Mouse (Mus musculus): Measurements from ENCODE around the gene Sf3a2. TPM values are rescaled to one million over a fixed set of nuclear protein-coding genes. Genes with fewer than 3 reads are reported as not detected.
"Not testable (repeated sequence)": the region's sequence is repeated elsewhere in the genome, so short reads cannot be mapped to it uniquely, and the experiment has no call there.

Sf3a2 gene
- polyA plus RNA-seq, 1 experiment from 2014 or later = 65.3 TPM

DNA sequence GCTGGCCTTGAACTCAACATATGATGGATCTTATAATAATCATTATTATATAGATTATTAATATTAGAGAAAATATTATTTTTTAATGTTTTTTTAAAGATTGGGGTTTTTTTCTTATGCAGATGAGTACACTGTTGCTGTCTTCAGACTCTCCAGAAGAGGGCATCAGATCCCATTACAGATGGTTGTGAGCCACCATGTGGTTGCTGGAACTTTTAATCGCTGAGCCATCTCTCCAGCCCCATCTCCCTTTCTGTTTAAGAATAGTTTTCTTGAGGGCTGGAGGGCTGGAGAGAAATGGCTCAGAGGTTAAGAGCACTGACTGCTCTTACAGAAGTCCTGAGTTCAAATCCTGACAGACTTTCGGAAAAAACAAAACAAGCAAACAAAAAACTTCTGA is 24.0 kb downstream of the Sf3a2 start:
- Histone ChIP-seq H3K9me3 (replicated peaks) (no peaks in the 10 kb centered on the region), H3K27me3 (no peaks in the 10 kb centered on the region), H3K4me3 (no peak overlapping the region), H3K27ac (no peak overlapping the region), H3K36me3 (no peaks in the 10 kb centered on the region), H3K4me2 (replicated peaks) (no peak overlapping the region), H3K4me1 (0 out of 2 replicates have a peak, but pooled peaks cover 2% of the 10 kb centered on the region), H3K9ac (no peak overlapping the region)
- ATAC-seq (ENCODE audit: low FRiP score) = no peak
- 41% methylated on average over 2 of the region's 2 CpGs for WGBS

DNA sequence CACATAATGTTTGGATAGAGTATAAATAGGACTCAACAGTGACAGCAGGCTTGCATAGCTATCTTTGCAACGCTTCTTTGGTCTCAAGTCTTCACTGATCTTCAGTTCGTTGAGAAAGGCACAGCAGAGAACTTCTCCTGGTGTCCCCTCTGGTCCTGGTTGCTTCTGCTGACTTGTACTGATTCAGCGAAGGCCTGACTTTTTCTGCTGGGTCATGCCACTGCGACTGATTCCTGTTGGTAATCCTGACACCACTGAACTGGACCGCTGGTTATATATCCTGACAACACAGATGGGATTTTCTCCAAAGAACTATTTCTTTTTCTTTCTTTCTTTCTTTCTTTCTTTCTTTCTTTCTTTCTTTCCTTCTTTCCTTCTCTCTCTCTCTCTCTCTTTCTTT is 24.5 kb downstream of the Sf3a2 start:
- H3K27me3 ChIP-seq = no peaks in the 10 kb centered on the region
- H3K9me3 ChIP-seq (replicated peaks) = no peaks in the 10 kb centered on the region
- no peak overlapping the region for H3K9ac ChIP-seq
- H3K36me3 ChIP-seq = no peaks in the 10 kb centered on the region
- no peak for ATAC-seq (ENCODE audit: low FRiP score)
- H3K4me2 ChIP-seq (replicated peaks) = no peak overlapping the region
- no peak overlapping the region for H3K27ac ChIP-seq
- peaks cover 4% of the 10 kb centered on the region for H3K4me1 ChIP-seq
- 81% methylated on average over 5 of the region's 5 CpGs for WGBS
- no peak overlapping the region for H3K4me3 ChIP-seq

DNA sequence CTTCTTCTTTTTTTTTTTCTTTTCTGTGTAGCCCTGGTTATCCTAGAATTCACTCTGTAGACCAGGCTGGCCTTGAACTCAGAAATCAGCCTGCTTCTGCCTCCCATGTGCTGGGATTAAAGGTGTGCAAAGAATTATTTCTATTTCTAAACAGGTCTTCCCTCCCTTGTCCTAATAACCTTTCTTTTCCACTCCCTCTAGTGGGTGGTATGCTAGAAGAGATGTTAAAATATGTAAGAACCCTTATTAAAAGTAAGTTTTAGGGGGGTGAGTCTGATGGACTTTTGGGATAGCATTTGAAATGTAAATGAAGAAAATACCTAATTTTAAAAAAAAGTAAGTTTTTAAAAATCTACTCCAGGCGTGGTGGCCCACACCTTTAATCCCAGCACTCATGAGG is 25.3 kb downstream of the Sf3a2 start:
- Histone ChIP-seq H3K4me3 (no peak overlapping the region), H3K4me2 (replicated peaks) (no peak overlapping the region), H3K9ac (no peak overlapping the region), H3K9me3 (replicated peaks) (no peaks in the 10 kb centered on the region), H3K36me3 (no peaks in the 10 kb centered on the region), H3K27ac (no peak overlapping the region), H3K27me3 (no peaks in the 10 kb centered on the region), H3K4me1 (peaks cover 11% of the 10 kb centered on the region)
- WGBS = 97% methylated on average over 1 of the region's 1 CpGs
- no peak for ATAC-seq (ENCODE audit: low FRiP score)

DNA sequence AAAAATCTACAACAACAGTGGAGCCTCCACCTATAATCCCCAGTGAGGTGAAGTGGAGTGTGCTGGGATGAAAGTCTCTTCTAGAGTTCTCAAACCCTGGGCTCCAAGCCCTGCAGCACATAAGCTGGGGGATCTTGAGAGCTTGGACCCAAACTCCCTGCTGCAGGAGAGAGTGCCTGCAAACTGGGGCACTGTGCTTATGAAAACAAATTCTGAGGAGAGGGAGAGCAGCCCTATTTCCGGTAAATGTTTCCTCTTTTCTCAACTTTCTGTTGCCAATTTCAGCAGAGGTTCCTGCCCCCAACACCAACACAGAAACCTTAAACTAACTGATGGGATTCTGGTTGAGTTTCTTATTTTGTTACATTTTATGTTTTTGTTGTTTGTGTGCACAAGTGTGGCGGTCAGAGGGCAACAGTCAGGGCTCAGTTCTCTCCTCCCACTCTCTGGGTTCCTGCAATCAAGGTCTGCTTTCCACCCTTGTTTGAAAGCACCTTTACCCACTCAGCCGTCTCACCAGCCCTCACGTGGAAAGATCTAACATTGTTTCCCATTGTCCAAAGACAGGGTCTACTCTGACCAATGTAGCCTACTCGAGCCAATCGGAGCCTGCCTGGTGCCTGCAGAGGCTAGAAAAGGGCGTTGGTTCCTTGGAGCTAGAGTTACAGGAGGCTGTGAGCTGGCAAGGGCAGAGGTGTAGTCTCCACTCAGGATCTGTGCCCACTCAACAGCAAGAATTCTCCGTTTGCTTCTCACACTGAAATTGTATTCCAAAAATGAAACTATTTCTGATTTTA is 26.0 kb downstream of the Sf3a2 start:
- Histone ChIP-seq H3K9ac (no peak overlapping the region), H3K4me1 (peaks cover 15% of the 10 kb centered on the region), H3K4me2 (replicated peaks) (no peak overlapping the region), H3K4me3 (no peak overlapping the region), H3K36me3 (peaks cover 4% of the 10 kb centered on the region), H3K9me3 (replicated peaks) (no peaks in the 10 kb centered on the region), H3K27ac (no peak overlapping the region), H3K27me3 (no peaks in the 10 kb centered on the region)
- ATAC-seq (ENCODE audit: low FRiP score) = no peak
- WGBS = 64% methylated on average over 8 of the region's 8 CpGs

DNA sequence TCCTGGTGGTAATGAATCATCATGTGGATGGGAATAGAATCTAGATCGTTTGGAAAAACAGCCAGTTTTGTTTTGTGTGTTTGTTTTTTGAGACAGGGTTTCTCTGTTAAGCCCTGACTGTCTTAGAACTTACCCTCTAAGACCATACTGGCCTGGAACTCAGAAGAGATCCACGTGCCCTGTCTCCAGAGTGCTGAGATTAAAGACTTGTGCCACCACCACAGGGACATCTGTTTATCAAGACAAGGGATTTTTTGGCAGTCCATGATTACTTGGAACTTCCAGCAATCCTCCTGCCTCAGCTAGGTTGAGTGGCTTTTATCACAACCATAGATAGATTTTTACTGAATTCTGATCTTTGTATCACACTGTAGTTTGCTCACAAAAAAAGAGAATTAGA is 26.8 kb downstream of the Sf3a2 start:
- ATAC-seq (ENCODE audit: low FRiP score) = no peak

DNA sequence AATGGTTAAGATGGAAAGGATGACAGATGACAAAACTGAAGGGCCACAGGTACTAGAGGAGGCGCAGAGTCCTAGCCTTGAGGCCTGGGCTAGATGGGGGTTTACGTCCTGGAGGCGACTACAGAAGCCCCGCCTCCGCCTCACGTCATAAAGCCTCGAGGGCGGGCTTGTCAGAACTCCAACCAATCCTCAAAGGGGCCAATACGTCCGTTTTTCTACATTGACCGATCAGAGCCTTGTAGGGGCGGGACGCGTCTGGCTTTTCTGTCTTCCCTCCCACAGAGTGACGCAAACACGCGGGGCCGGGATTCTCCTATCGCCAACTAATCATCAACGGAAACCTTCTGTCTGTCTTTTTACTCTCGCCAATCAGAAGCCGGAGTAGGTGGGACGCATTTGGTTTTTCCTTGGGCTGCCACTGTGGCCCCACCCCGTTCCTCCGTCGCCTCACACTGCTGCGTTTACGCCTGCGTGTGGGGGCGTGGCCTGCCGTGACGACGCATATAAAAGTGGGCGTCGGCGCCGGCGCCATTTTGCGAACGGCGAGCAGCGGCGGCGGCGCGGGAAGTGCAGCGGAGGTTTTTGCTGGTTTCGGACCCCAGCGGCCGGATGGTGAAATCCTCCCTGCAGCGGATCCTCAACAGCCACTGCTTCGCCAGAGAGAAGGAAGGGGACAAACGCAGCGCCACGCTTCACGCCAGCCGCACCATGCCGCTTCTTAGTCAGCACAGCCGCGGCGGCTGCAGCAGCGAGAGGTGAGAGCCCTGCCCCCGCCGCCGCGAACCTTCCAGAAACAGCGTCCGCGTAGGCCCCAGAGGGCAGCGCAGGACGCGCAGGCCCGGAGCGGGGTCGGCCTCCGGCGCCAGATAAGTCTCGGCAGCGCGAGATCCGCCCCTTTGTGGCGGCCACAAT is 28.4 kb downstream of the Sf3a2 start, which contains the start of gene Oaz1:
Gene Oaz1 (plus strand): TSS at position 506 of the 912 bp plus-strand sequence.
- peak within 1 kb of the TSS; percentile 87 for H3K4me2 ChIP-seq (replicated peaks)
- H3K4me1 ChIP-seq = peaks cover 37% of the 10 kb centered on the region
- H3K9ac ChIP-seq = peak within 1 kb of the TSS; percentile 92
- under 1% methylated on average over 81 of the region's 82 CpGs for WGBS
- peak; percentile 98 for ATAC-seq (ENCODE audit: low FRiP score)
- H3K27me3 ChIP-seq = no peaks in the 10 kb centered on the region
- peak within 1 kb of the TSS; percentile 91 for H3K27ac ChIP-seq
- peak within 1 kb of the TSS; percentile 86 for H3K4me3 ChIP-seq
- H3K9me3 ChIP-seq (replicated peaks) = no peaks in the 10 kb centered on the region
- H3K36me3 ChIP-seq = peaks cover 22% of the 10 kb centered on the region

More for the DNA sequence above, 26.8 kb downstream of the Sf3a2 start:
- no peak overlapping the region for H3K9ac ChIP-seq
- no peaks in the 10 kb centered on the region for H3K27me3 ChIP-seq
- WGBS = 81% methylated on average over 2 of the region's 2 CpGs
- no peak overlapping the region for H3K4me3 ChIP-seq
- peaks cover 22% of the 10 kb centered on the region for H3K4me1 ChIP-seq
- H3K27ac ChIP-seq = no peak overlapping the region
- H3K4me2 ChIP-seq (replicated peaks) = no peak overlapping the region
- no peaks in the 10 kb centered on the region for H3K9me3 ChIP-seq (replicated peaks)
- peaks cover 11% of the 10 kb centered on the region for H3K36me3 ChIP-seq

DNA sequence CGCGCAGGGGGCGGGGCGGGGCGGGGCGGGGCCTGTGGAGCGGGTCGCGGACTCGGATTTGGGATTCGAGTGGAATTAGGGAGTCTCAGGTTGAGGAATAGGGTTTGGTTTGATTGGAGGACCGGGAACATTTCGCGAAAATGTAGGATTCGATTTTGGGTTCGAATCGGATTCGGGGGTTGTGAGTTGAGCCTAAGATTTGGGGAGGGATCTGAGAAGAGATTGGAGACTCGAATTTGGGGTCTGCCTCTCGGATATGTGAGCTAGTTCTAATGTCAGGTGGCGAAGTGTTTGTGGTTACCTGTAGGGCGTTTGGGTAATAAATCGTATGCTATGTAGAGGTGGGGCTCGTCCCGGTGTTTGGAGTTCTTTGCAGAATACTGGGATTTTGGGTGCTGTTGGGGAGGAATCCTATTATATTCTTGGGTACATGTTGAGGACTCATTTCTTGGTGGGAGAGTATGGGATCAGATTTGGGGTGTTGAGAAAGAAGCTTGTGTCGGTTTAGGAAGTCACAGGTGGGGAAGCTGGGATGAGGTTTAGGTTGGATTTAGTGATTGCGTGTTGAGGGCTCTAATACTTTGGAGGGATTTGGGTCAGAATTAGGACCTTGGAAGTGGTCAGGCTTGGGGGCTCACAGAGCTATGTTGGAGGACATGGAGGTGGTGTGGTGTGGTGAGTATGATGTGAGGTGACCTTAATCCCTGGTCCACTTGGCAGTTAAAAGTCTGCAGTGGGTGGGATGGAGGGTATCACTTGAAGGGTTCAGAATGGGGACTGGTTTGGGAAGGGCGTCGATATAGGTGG is 29.3 kb downstream of the Sf3a2 start:
- ATAC-seq (ENCODE audit: low FRiP score) = no peak
- peaks cover 37% of the 10 kb centered on the region for H3K4me1 ChIP-seq
- WGBS = 9% methylated on average over 28 of the region's 29 CpGs

DNA sequence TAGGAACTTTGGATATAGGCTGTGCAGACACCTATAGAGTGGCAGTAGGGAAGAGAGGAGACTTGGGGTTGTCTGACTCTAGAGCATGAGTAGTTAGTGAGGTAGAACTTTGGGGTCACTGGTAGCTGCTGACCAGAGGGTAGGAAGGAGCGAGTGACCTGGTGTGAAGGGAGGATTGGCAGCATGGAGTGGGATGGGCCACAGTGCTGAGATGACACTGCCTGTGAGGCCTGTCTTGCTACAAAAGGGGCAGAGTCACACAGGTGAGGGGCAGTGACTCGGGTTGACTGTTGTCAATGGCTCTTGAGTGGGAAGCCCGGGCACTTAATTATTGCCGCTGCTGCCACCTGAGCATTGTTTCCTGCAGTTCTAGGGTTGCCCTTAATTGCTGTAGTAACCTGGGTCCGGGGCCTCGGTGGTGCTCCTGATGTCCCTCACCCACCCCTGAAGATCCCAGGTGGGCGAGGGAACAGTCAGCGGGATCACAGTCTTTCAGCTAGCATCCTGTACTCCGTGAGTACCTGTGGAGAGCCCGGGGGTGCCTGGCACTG is 29.9 kb downstream of the Sf3a2 start:
- Histone ChIP-seq H3K27me3 (peaks cover under 1% of the 10 kb centered on the region; the same call in 1 of the 2 replicates), H3K36me3 (peaks cover 22% of the 10 kb centered on the region), H3K4me2 (replicated peaks) (peak overlapping the region; percentile 87), H3K4me3 (peak overlapping the region; percentile 86), H3K4me1 (peaks cover 40% of the 10 kb centered on the region), H3K9me3 (replicated peaks) (no peaks in the 10 kb centered on the region), H3K9ac (peak overlapping the region; percentile 92), H3K27ac (no peak overlapping the region)
- no peak for ATAC-seq (ENCODE audit: low FRiP score)
- WGBS = 85% methylated on average over 10 of the region's 10 CpGs

More for the DNA sequence above, 29.3 kb downstream of the Sf3a2 start:
- peak overlapping the region; percentile 86 for H3K4me3 ChIP-seq
- H3K4me2 ChIP-seq (replicated peaks) = peak overlapping the region; percentile 87
- no peaks in the 10 kb centered on the region for H3K27me3 ChIP-seq
- H3K9ac ChIP-seq = peak overlapping the region; percentile 92
- peaks cover 22% of the 10 kb centered on the region for H3K36me3 ChIP-seq
- H3K27ac ChIP-seq = peak overlapping the region; percentile 91
- no peaks in the 10 kb centered on the region for H3K9me3 ChIP-seq (replicated peaks)

DNA sequence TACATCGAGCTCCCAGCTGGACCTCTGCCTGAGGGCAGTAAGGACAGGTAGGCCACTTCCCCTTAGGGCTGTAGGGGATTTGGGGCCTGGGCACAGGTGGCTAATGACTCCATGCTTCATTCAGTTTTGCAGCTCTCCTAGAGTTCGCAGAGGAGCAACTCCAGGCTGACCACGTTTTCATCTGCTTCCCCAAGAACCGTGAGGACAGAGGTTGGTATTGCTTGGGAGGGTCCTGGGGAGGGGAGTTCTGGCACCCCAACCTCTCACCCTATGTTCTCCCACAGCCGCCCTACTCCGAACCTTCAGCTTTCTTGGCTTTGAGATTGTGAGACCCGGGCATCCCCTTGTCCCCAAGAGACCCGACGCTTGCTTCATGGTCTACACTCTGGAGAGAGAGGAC is 30.6 kb downstream of the Sf3a2 start:
- H3K4me1 ChIP-seq = peaks cover 40% of the 10 kb centered on the region
- H3K36me3 ChIP-seq = peaks cover 22% of the 10 kb centered on the region
- WGBS = 88% methylated on average over 8 of the region's 9 CpGs
- H3K4me3 ChIP-seq; H3K9me3 ChIP-seq (replicated peaks); H3K27ac ChIP-seq; ATAC-seq (ENCODE audit: low FRiP score); H3K27me3 ChIP-seq: not testable (repeated sequence)
- H3K9ac ChIP-seq = peak overlapping the region; percentile 92; the same call in 1 of the 2 replicates
- peak overlapping the region; percentile 87 for H3K4me2 ChIP-seq (replicated peaks)

DNA sequence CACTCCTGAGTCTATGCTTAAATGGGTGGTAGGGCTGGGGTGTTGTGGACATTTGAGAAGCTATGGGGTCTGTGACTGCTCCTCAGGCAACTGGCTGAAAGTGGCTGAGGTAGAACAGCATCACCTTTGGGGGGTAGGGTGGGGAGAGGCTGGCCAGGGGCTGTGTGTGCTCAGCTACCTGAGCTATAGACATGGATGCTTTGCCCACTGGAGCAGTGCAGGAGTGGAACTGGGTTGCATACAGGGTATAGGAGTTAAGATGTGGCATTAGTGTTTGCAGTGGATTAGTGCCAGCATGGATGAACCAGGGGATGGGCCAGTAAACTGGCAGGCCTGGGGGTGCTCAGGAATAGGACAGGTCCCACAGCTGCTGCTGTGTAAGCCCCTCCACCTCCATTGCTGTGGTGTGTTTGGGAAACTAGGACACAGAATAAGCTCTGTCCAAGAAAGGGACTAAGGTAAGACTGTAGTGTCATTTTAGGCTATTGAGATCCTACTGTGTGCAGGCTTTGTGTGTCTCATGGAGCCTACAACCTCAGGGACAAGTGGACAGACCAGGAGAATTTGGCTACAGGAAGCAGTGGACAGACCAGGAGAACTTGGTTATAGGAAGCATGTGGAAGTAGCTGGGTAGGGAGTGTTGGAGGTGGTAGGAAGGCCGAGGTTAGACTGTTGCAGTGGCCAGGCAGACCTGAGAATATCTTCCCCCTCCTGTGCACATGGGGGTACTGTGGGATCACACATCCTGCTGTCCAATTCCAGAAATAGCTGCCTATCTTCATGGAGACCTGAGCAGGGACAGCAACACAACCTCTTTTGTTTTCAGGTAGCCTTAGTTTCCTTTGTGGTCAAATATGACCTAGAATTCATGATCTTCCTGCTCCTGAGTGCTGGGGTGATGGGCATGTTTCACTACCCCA is 31.6 kb downstream of the Sf3a2 start:
- Histone ChIP-seq H3K36me3 (peaks cover 22% of the 10 kb centered on the region), H3K4me2 (replicated peaks) (no peak overlapping the region), H3K4me3 (no peak overlapping the region), H3K4me1 (peaks cover 40% of the 10 kb centered on the region), H3K9ac (no peak overlapping the region), H3K9me3 (replicated peaks) (no peaks in the 10 kb centered on the region), H3K27ac (no peak overlapping the region), H3K27me3 (peaks cover 17% of the 10 kb centered on the region)
- 65% methylated on average over 1 of the region's 1 CpGs for WGBS
- no peak for ATAC-seq (ENCODE audit: low FRiP score)

DNA sequence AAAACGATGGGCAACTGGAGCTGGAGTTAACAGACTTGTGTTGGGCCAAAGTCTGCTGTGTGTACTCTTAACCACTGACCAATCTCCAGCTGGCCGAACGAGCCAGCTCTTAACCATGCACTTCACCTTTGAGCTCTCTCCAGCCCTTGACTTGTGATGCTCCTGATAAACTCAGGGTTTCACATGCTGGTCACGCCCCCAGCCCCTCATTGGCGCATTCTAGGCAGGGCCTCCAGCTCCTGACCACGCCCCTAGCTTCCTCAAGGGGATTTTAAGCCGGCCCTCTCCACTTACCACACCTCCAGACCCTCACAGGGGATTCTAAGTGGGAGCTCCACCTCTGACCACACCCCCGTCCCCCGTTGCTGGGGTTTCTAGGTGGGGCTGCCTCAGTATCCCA is 33.1 kb downstream of the Sf3a2 start:
- WGBS = 3% methylated on average over 9 of the region's 9 CpGs
- no peak for ATAC-seq (ENCODE audit: low FRiP score)
- peaks cover 51% of the 10 kb centered on the region for H3K4me1 ChIP-seq

More for the DNA sequence above, 33.1 kb downstream of the Sf3a2 start:
- H3K9me3 ChIP-seq (replicated peaks) = no peaks in the 10 kb centered on the region; the same call in 1 of the 2 replicates
- no peak overlapping the region for H3K4me2 ChIP-seq (replicated peaks)
- H3K36me3 ChIP-seq = peaks cover 22% of the 10 kb centered on the region
- H3K27me3 ChIP-seq = peaks cover 32% of the 10 kb centered on the region
- H3K9ac ChIP-seq = no peak overlapping the region
- no peak overlapping the region for H3K4me3 ChIP-seq
- no peak overlapping the region for H3K27ac ChIP-seq
